Mouse (Mus musculus): ENCODE results near the gene Ddx55.
A peak's percentile ranks its signal among the peaks of the same experiment; 100 is the strongest.
"Not testable (repeated sequence)": the region's sequence is repeated elsewhere in the genome, so short reads cannot be mapped to it uniquely, and the experiment has no call there.

The Ddx55 gene

GRCm38 (mm10) chr5:124538813-124539792 is 13.6 kb upstream of the Ddx55 start:
- DNase-seq (ENCODE audit: low read depth): no peak

GRCm38 (mm10) chr5:124539905-124540304 is 12.8 kb upstream of the Ddx55 start:
- no peak for DNase-seq (ENCODE audit: low read depth)

- DNase-seq (ENCODE audit: low read depth): peak; percentile 93
Measured at GRCm38 (mm10) chr5:124540383-124540786, 12.3 kb upstream of the Ddx55 start, which contains the start of gene Tmed2. TSS of gene Tmed2 (plus strand) at chr5:124540695.

- no peak for DNase-seq (ENCODE audit: low read depth)
Measured at GRCm38 (mm10) chr5:124540905-124541601, 11.6 kb upstream of the Ddx55 start.

- no peak for DNase-seq (ENCODE audit: low read depth)
Measured at GRCm38 (mm10) chr5:124541602-124541973, 11.1 kb upstream of the Ddx55 start.

GRCm38 (mm10) chr5:124550737-124551136 is 1.9 kb upstream of the Ddx55 start:
- not testable (repeated sequence) for DNase-seq (ENCODE audit: low read depth)

GRCm38 (mm10) chr5:124551349-124552093 is 1.1 kb upstream of the Ddx55 start:
- not testable (repeated sequence) for DNase-seq (ENCODE audit: low read depth)

- DNase-seq (ENCODE audit: low read depth): no peak
Measured at GRCm38 (mm10) chr5:124552094-124552472, 581 bp upstream of the Ddx55 start.

GRCm38 (mm10) chr5:124553607-124554006 is 943 bp downstream of the Ddx55 start:
- no peak for DNase-seq (ENCODE audit: low read depth)

- DNase-seq (ENCODE audit: low read depth): no peak
Measured at GRCm38 (mm10) chr5:124555145-124555544, 2.5 kb downstream of the Ddx55 start.

- no peak for DNase-seq (ENCODE audit: low read depth)
Measured at GRCm38 (mm10) chr5:124571068-124571467, 18.4 kb downstream of the Ddx55 start.

GRCm38 (mm10) chr5:124575467-124575866 is 22.8 kb downstream of the Ddx55 start:
- no peak for DNase-seq (ENCODE audit: low read depth)

GRCm38 (mm10) chr5:124578633-124579317 is 26.1 kb downstream of the Ddx55 start, which contains the start of the genes Eif2b1 and Gtf2h3:
TSS of gene Eif2b1 (minus strand) at chr5:124579131.
TSS of gene Gtf2h3 (plus strand) at chr5:124579140.
- peak; percentile 79 for DNase-seq (ENCODE audit: low read depth)

- DNase-seq (ENCODE audit: low read depth): no peak
Measured at GRCm38 (mm10) chr5:124582515-124582914, 29.9 kb downstream of the Ddx55 start.

- no peak for DNase-seq (ENCODE audit: low read depth)
Measured at GRCm38 (mm10) chr5:124592768-124593167, 40.1 kb downstream of the Ddx55 start.

- peak; percentile 94 for DNase-seq (ENCODE audit: low read depth)
Measured at GRCm38 (mm10) chr5:124598224-124599174, 45.8 kb downstream of the Ddx55 start.

GRCm38 (mm10) chr5:124599726-124600125 is 47.1 kb downstream of the Ddx55 start:
- DNase-seq (ENCODE audit: low read depth): not testable (repeated sequence)

- peak; percentile 33 for DNase-seq (ENCODE audit: low read depth)
Measured at GRCm38 (mm10) chr5:124602349-124602748, 49.7 kb downstream of the Ddx55 start.

- DNase-seq (ENCODE audit: low read depth): no peak
Measured at GRCm38 (mm10) chr5:124604296-124604695, 51.6 kb downstream of the Ddx55 start.

- no peak for DNase-seq (ENCODE audit: low read depth)
Measured at GRCm38 (mm10) chr5:124605041-124605622, 52.5 kb downstream of the Ddx55 start.

Measured in fibroblast of lung, adult 2 months (primary cell).